Comparison of ENCODE assay signal across 9 mouse cellular contexts in the genomic region with DNA sequence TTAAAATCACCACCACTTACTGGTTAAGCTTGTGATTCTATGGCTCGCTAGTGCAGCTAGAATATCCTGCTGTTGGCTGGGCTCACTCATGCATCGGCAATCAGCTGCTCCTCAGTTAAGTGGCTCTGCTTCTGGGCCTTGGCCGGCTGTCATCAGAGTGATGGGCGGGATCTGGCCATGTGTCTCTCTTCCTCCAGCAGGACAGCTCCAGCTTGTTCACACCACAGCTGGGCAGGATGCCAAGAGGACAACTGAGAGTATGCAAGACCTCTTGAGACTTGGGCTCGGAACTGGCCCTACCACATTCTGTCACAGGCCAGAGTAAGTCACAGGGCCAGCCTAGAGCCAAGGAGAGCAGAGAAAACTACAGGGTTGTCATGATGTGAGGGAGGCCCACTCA. TPM values are rescaled to one million over a fixed set of nuclear protein-coding genes. Genes with fewer than 3 reads are reported as not detected.
DNase-seq lines count a peak whose midpoint lies in the region; ATAC-seq and TF ChIP-seq lines count a peak whose summit lies in the region.
"Had no signal": no experiment of that assay in that cellular context is flagged by ENCODE, and none has a peak within 500 bp of the region (broad histone marks: within the 10 kb centered on the region; RNA-seq: fewer than 3 reads in every experiment).

No protein-coding gene starts in this region.

- H3K9ac ChIP-seq in hindbrain, postnatal 0 days (replicated peaks; ENCODE audit: low read length) = no peak overlapping the region

- ATAC-seq in hindbrain, postnatal 0 days = peak; percentile 7; the same call in 1 of the 2 replicates

- no peak for TF ChIP-seq CTCF in hindbrain, postnatal 0 days (IDR thresholded peaks at IDR 0.05; ENCODE audit: low read depth)
- TF ChIP-seq CTCF in left cerebral cortex, adult 2 months (IDR thresholded peaks at IDR 0.05) = no peak

- no peaks in the 10 kb centered on the region for H3K9me3 ChIP-seq in hindbrain, postnatal 0 days (ENCODE audit: low read length)

- H3K4me3 ChIP-seq in hindbrain, postnatal 0 days (ENCODE audit: low read length) = no peak overlapping the region
- no peak overlapping the region for H3K4me3 ChIP-seq in left cerebral cortex, adult 2 months

- H3K4me1 ChIP-seq in hindbrain, postnatal 0 days (ENCODE audit: insufficient read depth, low read length) = peaks cover 31% of the 10 kb centered on the region

- peak; percentile 62 for DNase-seq in right cerebral cortex, postnatal 14 days
- no peak for DNase-seq in right cerebral cortex, adult 2 months (ENCODE audit: low spot score in 2 of 2)
- peak; percentile 80 for DNase-seq in gastrocnemius, postnatal 25 days
- peak; percentile 89 for DNase-seq in hindbrain, postnatal 0 days (ENCODE audit: low spot score)
- peak; percentile 96 for DNase-seq in lung, postnatal 36 days
- no peak for DNase-seq in spleen, postnatal 36 days (ENCODE audit: low spot score in 2 of 2)
- no peak for DNase-seq in left cerebral cortex, adult 2 months (ENCODE audit: extremely low spot score in 1 of 2, low spot score in 2 of 2)
- no peak for DNase-seq in frontal cortex, postnatal 10 days (ENCODE audit: low spot score in 2 of 2)

- H3K27ac ChIP-seq in hindbrain, postnatal 0 days = no peak overlapping the region
- H3K27ac ChIP-seq in left cerebral cortex, adult 2 months = no peak overlapping the region

- no peaks in the 10 kb centered on the region for H3K27me3 ChIP-seq in hindbrain, postnatal 0 days (ENCODE audit: insufficient read depth, low read length)

- no peak overlapping the region for H3K4me2 ChIP-seq in hindbrain, postnatal 0 days (ENCODE audit: low read depth, low read length)

- intact Hi-C loops in left cerebral cortex, adult 2 months (cut with DNase I) = no loop called here

- H3K36me3 ChIP-seq in hindbrain, postnatal 0 days (ENCODE audit: insufficient read depth, low read length) = no peaks in the 10 kb centered on the region

- WGBS in hindbrain, postnatal 0 days = 17% methylated on average over 5 of the region's 5 CpGs

RNA-seq across cellular contexts. Expression of a gene that starts 39.7 kb away (rescaled TPM):
- total RNA-seq in gastrocnemius, postnatal 25 days (2021) = 1 to 10 TPM; 7.0 to 8.9 TPM
- total RNA-seq in hindbrain, postnatal 0 days (2014; rRNA removed) = 23.8 and 25.1 TPM in 2 replicates
- polyA plus RNA-seq in hindbrain, postnatal 0 days (2015; fragmentation: Nextera tagmentation; extraction: Ambion mirVana) = 1.2 and 1.3 TPM in 2 replicates
- 10 to 100 TPM; 11.3 to 17.1 TPM for total RNA-seq in left cerebral cortex, adult 2 months (2021)
- total RNA-seq: neutrophil, adult 5-6 weeks had no signal

Comparison
In these comparisons a context has a peak if more than half of its experiments do, and no peak if none do; other contexts are left out.
1. DNase-seq: peak in right cerebral cortex, postnatal 14 days (single experiment), gastrocnemius, postnatal 25 days (single experiment), hindbrain, postnatal 0 days (single experiment) and lung, postnatal 36 days (single experiment); none in right cerebral cortex, adult 2 months (0 of 2), spleen, postnatal 36 days (0 of 2), left cerebral cortex, adult 2 months (0 of 2) and frontal cortex, postnatal 10 days (0 of 2).